Mouse (Mus musculus) forebrain, embryonic 14.5 days (tissue): ENCODE data around the gene Mst1r. TPM values are rescaled to one million over a fixed set of nuclear protein-coding genes. Genes with fewer than 3 reads are reported as not detected.

Experiments
- ATAC-seq: fragments of 200-750 bp; cut with Nextera tagmentation; 2 replicates; pipeline ENCODE4 v1.8.0; 2017; ENCODE audit warnings: mild to moderate bottlenecking, moderate library complexity
- DNase-seq: peaks from one replicate; pipeline ENCODE4 v3.0.0-alpha.2; 2015; ENCODE audit warnings: low spot score
- H3K27ac ChIP-seq: fragments of 300-500 bp; sonication (generic); 2 replicates; pipeline ENCODE4 v1.5.1; 2014; ENCODE audit warnings: low read depth, mild to moderate bottlenecking, control low read depth, low read length, moderate library complexity
- H3K27me3 ChIP-seq: fragments of 300-500 bp; sonication (generic); replicated peaks from 2 replicates; pipeline ENCODE4 v1.6.1; 2014; ENCODE audit warnings: low read length, control low read depth, mixed read lengths; ENCODE audit not compliant: control insufficient read depth, insufficient read depth
- H3K36me3 ChIP-seq: fragments of 300-500 bp; sonication (generic); 2 replicates; pipeline ENCODE4 v1.6.1; 2014; ENCODE audit warnings: low read length, control low read depth; ENCODE audit not compliant: control insufficient read depth, insufficient read depth
- H3K4me1 ChIP-seq: fragments of 300-500 bp; sonication (generic); 2 replicates; pipeline ENCODE4 v1.6.1; 2014; ENCODE audit warnings: antibody characterized with exemption, low read length, control low read depth; ENCODE audit not compliant: control insufficient read depth, insufficient read depth
- H3K4me2 ChIP-seq: fragments of 300-500 bp; sonication (generic); 2 replicates; pipeline ENCODE4 v1.6.1; 2014; ENCODE audit warnings: mild to moderate bottlenecking, control low read depth, low read length
- H3K4me3 ChIP-seq: fragments of 300-500 bp; sonication (generic); 2 replicates; pipeline ENCODE4 v1.5.1; 2014; ENCODE audit warnings: low read depth, low read length, control low read depth
- H3K9ac ChIP-seq: fragments of 300-500 bp; sonication (generic); 2 replicates; pipeline ENCODE4 v1.6.1; 2014; ENCODE audit warnings: mild to moderate bottlenecking, low read length, control low read depth, moderate library complexity
- H3K9me3 ChIP-seq: fragments of 300-500 bp; sonication (generic); replicated peaks from 2 replicates; pipeline ENCODE4 v1.6.1; 2016; ENCODE audit warnings: low read length, control low read depth, mixed read lengths; ENCODE audit not compliant: control insufficient read depth
- WGBS: fragments of 180-500 bp; shearing (Covaris S2); extraction: QIAGEN DNeasy Blood & Tissue Kit; methylation state at CpG from one replicate; pipeline ENCODE4 v1.1.7; 2014; 5-methylcytosine and 5-hydroxymethylcytosine counted together
- polyA plus RNA-seq: library from polyadenylated mRNA; unstranded; fragments of >200 nt; fragmentation: Nextera tagmentation; extraction: Ambion mirVana; gene quantifications from 2 replicates; pipeline ENCODE4 v1.2.1, GENCODE M21; 2014

Mst1r gene
- polyA plus RNA-seq, 1 experiment from 2014 or later, result 0.23 TPM

DNA sequence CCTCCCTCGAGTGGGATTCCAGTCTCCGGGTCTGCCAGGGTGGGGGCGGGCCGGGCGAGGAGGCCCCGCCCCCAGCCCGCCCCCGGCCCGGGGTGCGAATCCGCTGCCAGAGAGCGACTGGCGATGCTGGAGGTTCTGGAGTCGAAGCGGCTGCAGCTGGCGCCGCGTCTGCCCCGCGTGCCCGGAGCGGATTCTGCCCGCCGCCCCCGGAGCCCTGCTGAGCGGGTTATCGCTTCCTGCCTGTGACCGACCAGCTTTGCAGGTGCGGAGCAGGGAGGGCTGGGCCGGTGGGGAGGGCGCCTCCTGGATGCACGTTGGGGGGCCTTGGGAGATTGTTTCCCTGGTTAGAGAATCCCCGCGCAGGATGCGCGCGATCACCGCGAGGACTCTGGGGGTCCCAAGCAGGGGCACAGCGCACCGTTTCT lies 29.1 kb downstream of the Mst1r start:
- Histone ChIP-seq H3K4me3 (peak overlapping the region; percentile 49), H3K4me1 (peaks cover 12% of the 10 kb centered on the region), H3K9me3 (no peaks in the 10 kb centered on the region), H3K27me3 (no peaks in the 10 kb centered on the region), H3K27ac (peak overlapping the region; percentile 27; the same call in 1 of the 2 replicates), H3K4me2 (peak overlapping the region; percentile 86), H3K9ac (peak overlapping the region; percentile 67), H3K36me3 (no peaks in the 10 kb centered on the region)
- WGBS, result under 1% methylated on average over 39 of the region's 41 CpGs
- DNase-seq (peak; percentile 52), ATAC-seq (peak; percentile 70)

DNA sequence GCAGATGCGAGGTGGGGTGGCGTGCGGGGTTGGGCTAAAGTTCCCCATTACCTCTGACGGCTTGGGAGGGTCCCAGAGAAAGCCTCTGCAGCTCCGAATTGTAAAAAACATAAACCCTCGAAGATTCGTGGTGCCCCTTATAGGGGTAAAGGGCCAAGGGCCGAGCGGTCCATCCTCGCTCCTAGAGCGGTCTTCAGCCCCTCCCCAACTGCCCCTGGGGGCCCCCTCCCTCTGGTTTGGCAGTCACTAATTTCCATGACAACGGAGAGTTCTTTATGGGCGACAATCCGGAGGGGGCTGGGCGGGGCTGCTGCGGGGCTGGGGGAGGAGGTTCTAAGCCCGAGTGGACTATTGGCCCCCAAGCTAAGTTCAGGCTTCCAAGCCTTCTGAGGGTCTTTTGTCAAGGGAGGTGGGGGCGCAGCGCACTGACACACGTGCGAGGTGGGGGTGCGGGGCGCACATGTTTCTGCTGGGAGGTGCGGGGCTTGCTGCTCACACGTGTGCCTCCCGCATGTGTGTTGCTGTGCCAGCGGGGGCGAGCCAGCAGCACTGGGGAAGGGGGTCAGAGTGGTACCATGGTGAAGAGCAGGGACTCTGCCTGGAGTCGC lies 29.6 kb downstream of the Mst1r start:
- 1% methylated on average over 29 of the region's 29 CpGs for WGBS
- Histone ChIP-seq H3K9me3 (no peaks in the 10 kb centered on the region), H3K9ac (peak overlapping the region; percentile 67), H3K4me3 (peak overlapping the region; percentile 49), H3K4me1 (peaks cover 12% of the 10 kb centered on the region), H3K36me3 (no peaks in the 10 kb centered on the region), H3K27me3 (no peaks in the 10 kb centered on the region), H3K4me2 (peak overlapping the region; percentile 86), H3K27ac (no peak overlapping the region)
- ATAC-seq (peak; percentile 62), DNase-seq (peak; percentile 37)

DNA sequence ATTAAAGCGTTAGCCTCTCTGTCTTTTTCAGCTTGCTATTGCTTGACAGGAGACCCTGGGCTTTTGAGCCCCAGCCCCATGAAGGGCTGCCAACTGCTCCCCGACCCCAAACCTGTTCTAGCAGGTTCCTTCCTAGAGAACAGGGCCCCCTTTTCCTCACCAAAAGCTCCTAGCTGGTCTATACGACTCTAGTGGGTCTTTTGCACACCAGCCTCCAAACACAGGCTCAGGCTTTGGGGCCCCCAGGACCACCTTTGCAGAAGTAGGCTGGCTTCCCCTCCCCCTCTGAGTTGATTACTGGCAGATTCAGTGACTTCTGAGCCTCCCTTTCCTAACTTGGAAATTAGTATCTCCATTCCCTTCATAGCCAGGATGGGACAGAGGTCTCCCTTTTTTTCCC lies 30.2 kb downstream of the Mst1r start:
- Histone ChIP-seq H3K27ac (no peak overlapping the region), H3K9me3 (no peaks in the 10 kb centered on the region), H3K4me1 (peaks cover 12% of the 10 kb centered on the region), H3K4me3 (peak overlapping the region; percentile 49), H3K4me2 (peak overlapping the region; percentile 86), H3K36me3 (no peaks in the 10 kb centered on the region), H3K9ac (peak overlapping the region; percentile 67), H3K27me3 (no peaks in the 10 kb centered on the region)
- WGBS, result 0% methylated on average over 3 of the region's 3 CpGs
- no peak for ATAC-seq
- DNase-seq, result no peak

DNA sequence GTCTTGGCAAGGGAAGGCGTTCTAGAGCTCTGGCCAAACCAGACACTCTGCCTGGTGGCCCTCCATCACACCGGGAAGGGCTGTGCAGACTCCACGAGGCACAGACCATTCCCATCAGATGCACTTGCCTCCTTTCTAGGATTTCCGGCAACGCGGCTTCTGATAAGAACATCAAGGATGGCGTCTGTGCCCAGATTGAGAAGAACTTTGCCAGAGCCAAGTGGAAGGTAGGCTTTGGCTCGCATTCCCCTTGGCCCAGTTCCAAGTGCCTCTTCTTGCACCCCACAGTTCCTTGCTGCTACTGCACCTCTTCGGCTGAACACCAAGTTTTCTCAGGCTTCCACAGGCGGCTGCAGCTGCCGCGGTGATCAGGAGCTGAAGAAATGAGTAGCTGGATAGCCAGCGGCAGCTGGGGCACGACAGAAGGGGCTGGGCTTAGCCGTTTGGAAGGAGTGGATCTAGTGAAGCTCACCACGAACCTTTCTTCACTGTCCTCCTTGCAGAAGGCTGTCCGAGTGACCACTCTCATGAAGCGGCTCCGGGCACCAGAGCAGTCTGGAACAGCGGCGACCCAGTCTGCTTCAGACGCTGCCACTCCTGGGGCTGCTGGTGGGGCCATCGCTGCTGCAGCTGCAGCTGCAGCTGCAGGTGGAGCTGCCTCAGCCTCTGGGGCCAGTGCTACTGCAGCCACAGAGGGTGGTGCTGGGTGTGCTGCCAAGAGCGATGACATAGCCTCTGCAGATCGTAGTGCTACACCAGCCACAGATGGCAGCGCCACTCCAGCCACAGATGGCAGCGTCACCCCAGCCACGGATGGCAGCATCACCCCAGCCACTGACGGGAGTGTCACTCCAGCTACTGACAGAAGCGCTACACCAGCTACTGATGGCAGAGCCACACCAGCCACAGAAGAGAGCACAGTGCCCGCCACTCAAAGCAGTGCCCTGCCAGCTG lies 40.8 kb downstream of the Mst1r start:
- no peaks in the 10 kb centered on the region for H3K36me3 ChIP-seq
- peaks cover 7% of the 10 kb centered on the region; the same call in 1 of the 2 replicates for H3K4me1 ChIP-seq
- H3K9ac ChIP-seq, result no peak overlapping the region
- DNase-seq (no peak), ATAC-seq (no peak)
- H3K9me3 ChIP-seq, result no peaks in the 10 kb centered on the region
- no peak overlapping the region; the same call in 1 of the 2 replicates for H3K27ac ChIP-seq
- H3K4me3 ChIP-seq, result no peak overlapping the region
- H3K4me2 ChIP-seq, result no peak overlapping the region
- no peaks in the 10 kb centered on the region for H3K27me3 ChIP-seq
- 90% methylated on average over 31 of the region's 31 CpGs for WGBS

DNA sequence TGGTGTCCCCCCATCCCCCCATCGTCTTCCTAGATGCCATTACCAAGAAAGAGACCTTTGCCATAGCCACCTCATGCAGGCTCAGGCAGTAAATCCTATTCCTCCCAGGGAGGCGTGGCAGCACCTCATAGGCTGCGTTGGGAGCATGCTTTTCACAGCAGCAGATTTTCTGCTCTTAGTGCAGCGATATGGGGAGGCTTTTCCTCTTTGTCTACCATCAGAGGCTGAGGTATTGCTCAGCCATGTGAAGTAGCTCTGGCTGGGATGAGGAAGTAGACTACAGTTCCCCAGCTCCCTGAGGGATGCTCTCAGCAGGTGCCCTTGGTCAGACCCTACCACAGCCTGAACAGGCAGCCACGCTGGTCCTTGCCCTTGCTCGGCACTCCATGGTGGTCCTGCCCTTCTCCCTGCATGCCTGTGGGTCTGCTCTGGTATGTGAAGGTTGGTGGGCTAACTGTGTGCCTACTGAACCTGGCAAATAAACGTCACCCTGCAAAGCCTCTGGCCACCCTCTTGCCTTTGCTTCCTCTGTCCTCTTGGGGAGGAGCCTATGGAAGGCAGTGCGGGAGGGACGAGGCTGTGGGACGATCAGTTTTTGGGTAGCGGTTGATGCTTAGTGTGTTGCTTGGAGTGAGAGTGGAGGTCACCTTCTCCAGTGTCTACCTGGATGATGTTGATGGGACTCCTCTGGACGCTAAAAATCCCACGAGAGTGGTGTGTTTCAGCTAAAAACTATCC lies 42.7 kb downstream of the Mst1r start:
- Histone ChIP-seq H3K9ac (no peak overlapping the region), H3K4me2 (no peak overlapping the region), H3K27ac (no peak overlapping the region), H3K4me3 (no peak overlapping the region), H3K27me3 (no peaks in the 10 kb centered on the region), H3K9me3 (no peaks in the 10 kb centered on the region), H3K36me3 (no peaks in the 10 kb centered on the region), H3K4me1 (peaks cover 7% of the 10 kb centered on the region; the same call in 1 of the 2 replicates)
- ATAC-seq (no peak), DNase-seq (no peak)
- WGBS, result 83% methylated on average over 13 of the region's 13 CpGs

DNA sequence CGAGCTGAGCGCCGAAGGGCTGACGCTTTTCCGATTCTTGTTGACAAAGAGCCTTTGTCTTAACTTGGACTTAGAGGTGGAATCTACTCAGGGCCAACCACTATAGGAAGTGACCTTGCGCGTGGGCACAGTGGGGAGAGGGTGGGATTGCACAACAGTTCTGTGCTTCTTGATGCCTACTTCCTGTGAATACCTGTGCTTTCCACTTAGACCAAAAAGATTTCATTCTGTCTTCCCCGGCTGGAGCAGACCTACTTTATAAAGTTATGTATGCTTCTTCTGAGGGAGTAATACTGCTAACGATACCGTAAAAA lies 43.2 kb downstream of the Mst1r start, which contains the start of gene Traip:
TSS of gene Traip (plus strand) at position 215 of the 314 bp plus-strand sequence.
- H3K27me3 ChIP-seq, result no peaks in the 10 kb centered on the region
- ATAC-seq (no peak), DNase-seq (no peak)
- H3K4me2 ChIP-seq, result peak within 1 kb of the TSS; percentile 61
- peak within 1 kb of the TSS; percentile 47 for H3K4me3 ChIP-seq
- H3K36me3 ChIP-seq, result no peaks in the 10 kb centered on the region
- peak within 1 kb of the TSS; percentile 76 for H3K9ac ChIP-seq
- no peaks in the 10 kb centered on the region for H3K9me3 ChIP-seq
- WGBS, result 91% methylated on average over 10 of the region's 10 CpGs
- H3K4me1 ChIP-seq, result peaks cover 7% of the 10 kb centered on the region; the same call in 1 of the 2 replicates
- H3K27ac ChIP-seq, result peak within 1 kb of the TSS; percentile 71

DNA sequence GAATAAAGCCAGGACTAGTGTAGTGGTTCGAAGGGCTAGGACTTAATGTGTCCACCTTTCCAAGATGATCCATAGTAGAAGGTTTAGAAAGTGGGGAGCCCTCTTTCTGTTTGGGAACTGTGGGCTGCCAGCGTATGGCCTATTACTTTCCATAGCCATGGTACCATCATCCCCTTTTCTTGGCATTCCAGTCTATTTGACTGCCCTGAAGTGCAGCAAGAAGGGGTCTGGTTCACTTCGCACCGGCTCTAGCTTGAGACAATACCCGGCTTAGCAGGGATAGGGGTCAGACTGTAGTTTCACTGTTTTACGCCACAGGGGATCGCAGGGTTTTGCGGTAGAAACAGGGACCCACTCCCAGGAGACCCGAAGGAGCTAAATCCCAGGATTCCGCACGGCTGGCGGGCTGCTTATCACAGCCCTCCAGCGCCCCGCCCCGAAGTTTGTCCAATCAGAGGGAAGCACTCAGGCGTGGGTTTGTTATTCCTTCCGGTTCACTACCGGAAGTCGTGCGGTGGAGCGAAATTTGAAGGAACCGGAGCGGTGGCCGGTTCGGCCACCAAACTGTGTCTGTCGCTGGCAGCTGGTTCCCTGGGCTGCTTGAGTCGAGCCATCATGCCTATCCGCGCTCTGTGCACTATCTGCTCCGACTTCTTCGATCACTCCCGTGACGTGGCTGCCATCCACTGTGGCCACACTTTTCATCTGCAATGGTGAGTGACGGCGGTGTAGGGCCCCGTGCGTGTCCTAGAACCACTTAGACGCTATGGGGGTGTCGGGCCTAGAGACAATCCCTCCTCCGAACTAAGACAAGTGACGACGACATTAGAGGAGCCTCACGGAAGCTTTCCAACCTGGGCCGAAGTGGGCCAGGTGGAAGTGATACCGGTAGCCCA lies 44.0 kb downstream of the Mst1r start:
- peaks cover 7% of the 10 kb centered on the region; the same call in 1 of the 2 replicates for H3K4me1 ChIP-seq
- no peaks in the 10 kb centered on the region for H3K36me3 ChIP-seq
- 15% methylated on average over 45 of the region's 45 CpGs for WGBS
- H3K4me3 ChIP-seq, result peak overlapping the region; percentile 47
- ATAC-seq (peak; percentile 97), DNase-seq (peak; percentile 97)
- H3K27me3 ChIP-seq, result no peaks in the 10 kb centered on the region
- peak overlapping the region; percentile 71 for H3K27ac ChIP-seq
- H3K9ac ChIP-seq, result peak overlapping the region; percentile 76
- no peaks in the 10 kb centered on the region for H3K9me3 ChIP-seq
- H3K4me2 ChIP-seq, result peak overlapping the region; percentile 61
